Mouse (Mus musculus) liver, embryonic 11.5 days (tissue): ENCODE measurements around the gene Sesn1. TPM values are rescaled to one million over a fixed set of nuclear protein-coding genes. Genes with fewer than 3 reads are reported as not detected.

Source experiments
- ATAC-seq: fragments of 200-750 bp; cut with Nextera tagmentation; replicated peaks from 2 replicates; pipeline ENCODE4 v1.8.0; 2017; ENCODE audit warnings: moderate number of reproducible peaks, mild to moderate bottlenecking, moderate TSS enrichment, moderate library complexity; ENCODE audit not compliant: low FRiP score
- DNase-seq: peaks from one replicate; pipeline ENCODE4 v3.0.0-alpha.2; 2017; ENCODE audit warnings: low spot score
- H3K27ac ChIP-seq: fragments of 300-500 bp; sonication (generic); 2 replicates; pipeline ENCODE4 v1.5.1; 2014; ENCODE audit warnings: mild to moderate bottlenecking, low read depth, low read length, control low read depth
- H3K27me3 ChIP-seq: fragments of 300-500 bp; sonication (generic); replicated peaks from 2 replicates; pipeline ENCODE4 v1.6.1; 2014; ENCODE audit warnings: low read length, mixed read lengths; ENCODE audit not compliant: control insufficient read depth, insufficient read depth
- H3K36me3 ChIP-seq: fragments of 300-500 bp; sonication (generic); 2 replicates; pipeline ENCODE4 v1.6.1; 2014; ENCODE audit warnings: mild to moderate bottlenecking, low read length, moderate library complexity, mixed read lengths; ENCODE audit not compliant: control insufficient read depth, insufficient read depth
- H3K4me1 ChIP-seq: fragments of 300-500 bp; sonication (generic); replicated peaks from 2 replicates; pipeline ENCODE4 v1.6.1; 2014; ENCODE audit warnings: low read length, mixed read lengths; ENCODE audit not compliant: control insufficient read depth, insufficient read depth
- H3K4me2 ChIP-seq: fragments of 300-500 bp; sonication (generic); 2 replicates; pipeline ENCODE4 v1.6.1; 2014; ENCODE audit warnings: mild to moderate bottlenecking, control low read depth, moderate library complexity
- H3K4me3 ChIP-seq: fragments of 300-500 bp; sonication (generic); 2 replicates; pipeline ENCODE4 v1.5.1; 2014; ENCODE audit warnings: low read depth, low read length, control low read depth
- H3K9ac ChIP-seq: fragments of 300-500 bp; sonication (generic); 2 replicates; pipeline ENCODE4 v1.6.1; 2014; ENCODE audit warnings: low read depth, low read length, control low read depth
- H3K9me3 ChIP-seq: fragments of 300-500 bp; sonication (generic); 2 replicates; pipeline ENCODE4 v1.6.1; 2016; ENCODE audit warnings: low read length, inconsistent platforms, mixed read lengths; ENCODE audit not compliant: control insufficient read depth
- WGBS: fragments of 180-500 bp; shearing (Covaris S2); extraction: QIAGEN DNeasy Blood & Tissue Kit; methylation state at CpG from one replicate; pipeline ENCODE4 v1.1.7; 2014; 5-methylcytosine and 5-hydroxymethylcytosine counted together
- polyA plus RNA-seq: library from polyadenylated mRNA; unstranded; fragments of >200 nt; fragmentation: Nextera tagmentation; extraction: Ambion mirVana; gene quantifications from 2 replicates; pipeline ENCODE4 v1.2.1, GENCODE M21; 2014

Gene Sesn1
- 22.8 and 25.6 TPM in 2 replicates for polyA plus RNA-seq

- Histone ChIP-seq H3K9ac (peak within 1 kb of the TSS; percentile 91), H3K9me3 (no peaks in the 10 kb centered on the region), H3K36me3 (no peaks in the 10 kb centered on the region), H3K27me3 (no peaks in the 10 kb centered on the region), H3K4me1 (peaks cover 22% of the 10 kb centered on the region), H3K4me3 (peak within 1 kb of the TSS; percentile 79), H3K4me2 (peak within 1 kb of the TSS; percentile 97), H3K27ac (peak within 1 kb of the TSS; percentile 96)
- peak; percentile 94 for DNase-seq
- peak; percentile 92 for ATAC-seq
- WGBS = under 1% methylated on average over 65 of the region's 69 CpGs
Observed at GRCm38 (mm10) chr10:41809771-41810563, at the start of gene Sesn1, which contains the start of gene Cep57l1. TSS of gene Sesn1 (plus strand) at chr10:41809935. TSS of gene Cep57l1 (minus strand) at chr10:41809871.

- Histone ChIP-seq H3K4me1 (no peaks in the 10 kb centered on the region), H3K9ac (no peak overlapping the region), H3K4me3 (no peak overlapping the region), H3K36me3 (no peaks in the 10 kb centered on the region), H3K4me2 (no peak overlapping the region), H3K27me3 (no peaks in the 10 kb centered on the region), H3K9me3 (no peaks in the 10 kb centered on the region), H3K27ac (no peak overlapping the region)
- WGBS = 82% methylated on average over 3 of the region's 3 CpGs
- DNase-seq (no peak), ATAC-seq (no peak)
Observed at GRCm38 (mm10) chr10:41760866-41761265, 48.9 kb upstream of the Sesn1 start.

- no peak for DNase-seq
- no peak overlapping the region for H3K27ac ChIP-seq
- no peak overlapping the region for H3K4me2 ChIP-seq
- no peak overlapping the region for H3K9ac ChIP-seq
- no peaks in the 10 kb centered on the region for H3K4me1 ChIP-seq
- WGBS = 71% methylated on average over 3 of the region's 3 CpGs
- H3K27me3 ChIP-seq = no peaks in the 10 kb centered on the region
- H3K4me3 ChIP-seq = no peak overlapping the region
- ATAC-seq = no peak
- H3K36me3 ChIP-seq = no peaks in the 10 kb centered on the region
- H3K9me3 ChIP-seq = no peaks in the 10 kb centered on the region
Observed at GRCm38 (mm10) chr10:41763741-41764385, 45.9 kb upstream of the Sesn1 start.

- Histone ChIP-seq H3K9ac (no peak overlapping the region), H3K4me2 (no peak overlapping the region), H3K27ac (no peak overlapping the region), H3K4me3 (no peak overlapping the region), H3K36me3 (no peaks in the 10 kb centered on the region), H3K4me1 (no peaks in the 10 kb centered on the region), H3K9me3 (no peaks in the 10 kb centered on the region), H3K27me3 (no peaks in the 10 kb centered on the region)
- DNase-seq (no peak), ATAC-seq (no peak)
- 88% methylated on average over 4 of the region's 4 CpGs for WGBS
Observed at GRCm38 (mm10) chr10:41765586-41765985, 44.1 kb upstream of the Sesn1 start.

- WGBS = 77% methylated on average over 4 of the region's 4 CpGs
- no peak for ATAC-seq
- no peak for DNase-seq
- Histone ChIP-seq H3K36me3 (no peaks in the 10 kb centered on the region), H3K9ac (no peak overlapping the region), H3K27me3 (no peaks in the 10 kb centered on the region), H3K4me2 (no peak overlapping the region), H3K4me3 (no peak overlapping the region), H3K9me3 (no peaks in the 10 kb centered on the region), H3K27ac (no peak overlapping the region), H3K4me1 (no peaks in the 10 kb centered on the region)
Observed at GRCm38 (mm10) chr10:41766280-41766679, 43.5 kb upstream of the Sesn1 start.

- Histone ChIP-seq H3K27me3 (no peaks in the 10 kb centered on the region), H3K4me2 (no peak overlapping the region), H3K4me1 (no peaks in the 10 kb centered on the region), H3K36me3 (no peaks in the 10 kb centered on the region), H3K9me3 (no peaks in the 10 kb centered on the region), H3K4me3 (no peak overlapping the region), H3K27ac (no peak overlapping the region), H3K9ac (no peak overlapping the region)
- WGBS = 89% methylated on average over 6 of the region's 6 CpGs
- DNase-seq (no peak), ATAC-seq (no peak)
Observed at GRCm38 (mm10) chr10:41767254-41767653, 42.5 kb upstream of the Sesn1 start.

GRCm38 (mm10) chr10:41792375-41792774 is 17.4 kb upstream of the Sesn1 start:
- DNase-seq (no peak), ATAC-seq (no peak)
- peaks cover 5% of the 10 kb centered on the region; the same call in 1 of the 2 replicates for H3K36me3 ChIP-seq
- no peaks in the 10 kb centered on the region for H3K27me3 ChIP-seq
- H3K9ac ChIP-seq = no peak overlapping the region
- 90% methylated on average over 6 of the region's 6 CpGs for WGBS
- H3K4me1 ChIP-seq = no peaks in the 10 kb centered on the region
- H3K9me3 ChIP-seq = peaks cover 8% of the 10 kb centered on the region
- no peak overlapping the region for H3K27ac ChIP-seq
- H3K4me2 ChIP-seq = no peak overlapping the region
- H3K4me3 ChIP-seq = no peak overlapping the region

- DNase-seq (no peak), ATAC-seq (no peak)
- H3K27me3 ChIP-seq = no peaks in the 10 kb centered on the region
- no peak overlapping the region for H3K9ac ChIP-seq
- H3K4me1 ChIP-seq = no peaks in the 10 kb centered on the region
- no peak overlapping the region for H3K27ac ChIP-seq
- no peak overlapping the region for H3K4me3 ChIP-seq
- H3K9me3 ChIP-seq = peaks cover 24% of the 10 kb centered on the region
- WGBS = 93% methylated on average over 8 of the region's 8 CpGs
- H3K4me2 ChIP-seq = no peak overlapping the region
- peaks cover 49% of the 10 kb centered on the region for H3K36me3 ChIP-seq
Observed at GRCm38 (mm10) chr10:41797253-41797652, 12.5 kb upstream of the Sesn1 start.
